Mouse (Mus musculus) heart, postnatal 14 days (tissue): ENCODE results near the gene Wscd1. TPM values are rescaled to one million over a fixed set of nuclear protein-coding genes. Genes with fewer than 3 reads are reported as not detected.

ENCODE experiments used
- DNase-seq, 2 experiments: peaks; one replicate each; pipeline ENCODE4 v3.0.0; 2021 to 2022
- intact Hi-C: fragments of 180-260 bp; cut with DNase I; formaldehyde crosslinking; loops from one replicate; pipeline ENCODE4 v1.15.1; 2025
- total RNA-seq, 2 experiments: library from RNA; stranded (reverse); gene quantifications; 2 replicates each; pipeline ENCODE4 v1.2.3; 2021

The Wscd1 gene
- total RNA-seq, 2 experiments from 2014 or later = 10.4 to 10.9 TPM

DNA sequence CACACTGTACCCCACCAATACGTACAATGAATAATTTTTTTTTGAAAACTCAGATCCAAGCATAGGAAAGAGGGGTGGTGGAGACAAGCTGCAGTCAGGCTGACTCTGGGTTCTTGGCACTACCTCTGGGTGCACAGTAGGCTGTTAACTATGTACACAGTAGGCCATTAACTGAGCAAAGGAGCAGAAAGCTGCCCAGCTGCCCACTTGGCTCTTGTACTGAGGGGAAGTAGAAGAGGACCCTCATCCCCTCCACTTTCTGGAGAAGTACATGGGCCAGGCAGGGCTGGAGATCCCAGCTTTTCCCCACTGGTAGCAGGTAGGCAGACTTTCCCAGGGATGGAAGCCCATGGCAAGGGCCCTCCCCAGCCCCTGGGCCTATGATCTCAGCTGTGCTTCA is 16.7 kb downstream of the Wscd1 start:
- no peak for DNase-seq
- intact Hi-C loops = no loop called here

DNA sequence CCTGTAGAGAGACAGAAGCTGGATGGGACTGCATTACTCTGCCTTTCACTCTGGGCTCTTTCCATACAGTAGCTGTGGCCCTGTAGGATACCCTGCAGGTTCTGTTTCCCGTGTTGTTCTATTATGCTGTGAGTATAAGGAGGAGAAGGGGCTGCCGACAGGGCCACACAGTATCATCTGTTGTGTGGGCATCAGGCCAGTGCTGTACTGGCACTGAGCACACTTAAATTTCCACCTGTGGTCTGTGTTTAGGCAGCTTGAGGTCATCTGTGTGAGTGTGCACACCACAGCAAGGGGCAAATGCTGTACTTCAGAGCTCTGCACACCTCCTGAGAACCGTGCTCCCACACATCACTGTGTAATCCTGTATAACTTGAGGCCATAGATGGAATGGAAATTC is 18.0 kb downstream of the Wscd1 start:
- intact Hi-C loops = no loop called here
- no peak for DNase-seq

DNA sequence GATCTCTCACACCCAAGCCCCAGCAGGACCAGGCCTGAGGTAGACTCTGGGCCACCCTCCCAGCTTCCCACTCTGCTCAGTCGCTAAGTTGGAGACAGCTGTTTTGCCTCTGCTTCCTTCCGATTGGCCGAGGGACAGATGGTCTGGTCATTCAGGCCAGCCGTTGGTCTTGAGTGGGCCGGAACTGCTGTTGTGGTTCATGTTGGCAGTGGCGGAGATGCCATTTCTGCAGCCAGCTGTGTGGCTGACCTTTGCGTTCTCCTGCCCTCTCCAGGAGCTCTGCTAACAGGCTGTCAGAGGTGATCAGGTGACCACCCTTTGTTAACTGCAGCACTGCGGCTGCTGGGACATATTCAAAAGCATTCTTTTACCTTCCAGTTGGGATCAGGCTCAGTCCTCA is 20.0 kb downstream of the Wscd1 start:
- no peak for DNase-seq
- intact Hi-C loops = no loop called here

DNA sequence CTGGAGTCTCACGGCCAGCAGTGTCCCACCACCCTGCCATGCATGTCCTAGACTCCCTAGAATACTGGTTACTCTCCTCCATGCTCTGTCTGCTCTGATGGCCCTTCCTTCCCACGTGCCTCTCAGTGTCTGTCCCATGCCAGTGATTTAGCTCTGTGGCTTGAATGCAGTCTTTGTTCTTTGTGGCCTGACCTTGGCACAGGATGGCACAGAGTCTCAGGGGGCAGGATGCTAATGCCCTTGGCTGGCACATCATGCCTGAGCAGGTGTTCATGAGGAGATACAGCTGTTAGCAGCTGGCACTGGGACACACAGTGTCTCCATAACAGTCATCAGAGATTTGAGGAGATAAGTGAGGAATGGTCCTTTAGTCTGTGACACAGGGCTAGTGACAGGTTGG is 20.8 kb downstream of the Wscd1 start:
- intact Hi-C loops = no loop called here
- no peak for DNase-seq

DNA sequence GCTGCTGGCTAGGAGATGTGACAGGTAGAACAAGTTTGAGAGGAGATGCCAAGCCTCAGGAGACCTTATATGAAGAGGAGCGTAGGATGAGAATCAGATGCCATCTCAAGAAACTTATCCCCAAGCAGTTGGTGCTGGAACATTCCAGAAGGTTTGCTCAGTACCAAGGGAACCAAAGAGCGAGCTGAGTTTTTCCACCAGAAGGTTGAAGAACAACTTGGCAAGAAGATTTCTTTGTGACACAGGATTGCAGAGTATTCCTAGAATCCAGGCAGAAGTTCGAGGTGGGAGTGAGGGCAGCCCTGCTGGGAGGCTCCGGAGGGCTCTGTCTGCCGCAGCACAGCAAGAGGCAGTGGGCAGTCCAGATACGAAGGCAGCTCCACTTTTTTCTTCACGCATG is 21.4 kb downstream of the Wscd1 start:
- intact Hi-C loops = no loop called here
- DNase-seq = no peak

DNA sequence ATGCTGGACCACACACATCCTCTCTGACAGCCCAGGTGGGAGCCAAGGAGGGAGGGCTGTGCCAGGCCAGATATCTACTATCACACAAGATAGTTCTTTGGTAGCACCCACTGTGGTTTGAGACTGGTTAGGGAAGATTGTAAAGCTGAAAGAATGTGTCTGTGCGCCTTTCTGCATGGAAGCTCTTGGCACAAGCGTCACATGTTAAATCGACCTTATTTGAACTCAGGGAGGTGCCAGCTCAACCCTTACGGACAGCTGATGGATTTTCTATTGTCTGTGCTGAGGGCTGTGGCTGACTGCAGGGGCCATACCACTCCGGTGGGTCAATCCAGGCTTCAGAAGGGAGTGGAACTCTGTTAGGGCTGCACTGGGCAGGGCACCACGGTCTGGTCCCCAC is 22.3 kb downstream of the Wscd1 start:
- DNase-seq = no peak
- intact Hi-C loops = no loop called here

DNA sequence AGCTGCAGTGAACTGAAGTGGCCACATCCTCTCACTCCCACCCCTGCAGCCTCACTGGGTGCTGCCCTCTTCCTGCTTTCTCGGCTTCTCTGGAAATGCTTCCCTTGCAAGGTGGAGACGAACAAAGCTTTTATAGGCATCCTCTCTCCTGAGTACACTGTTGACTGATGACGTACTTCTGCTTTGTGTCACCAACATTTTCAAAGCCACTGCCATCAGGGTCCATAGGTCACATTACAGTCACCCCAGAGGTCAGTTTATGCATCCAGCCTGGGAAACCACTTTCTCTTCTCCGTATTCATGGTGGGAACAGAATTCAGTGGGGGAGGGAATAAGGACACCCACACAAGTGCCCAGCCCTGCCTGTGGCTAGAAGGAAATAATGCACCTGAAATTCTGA is 23.1 kb downstream of the Wscd1 start:
- intact Hi-C loops = no loop called here
- DNase-seq = no peak

DNA sequence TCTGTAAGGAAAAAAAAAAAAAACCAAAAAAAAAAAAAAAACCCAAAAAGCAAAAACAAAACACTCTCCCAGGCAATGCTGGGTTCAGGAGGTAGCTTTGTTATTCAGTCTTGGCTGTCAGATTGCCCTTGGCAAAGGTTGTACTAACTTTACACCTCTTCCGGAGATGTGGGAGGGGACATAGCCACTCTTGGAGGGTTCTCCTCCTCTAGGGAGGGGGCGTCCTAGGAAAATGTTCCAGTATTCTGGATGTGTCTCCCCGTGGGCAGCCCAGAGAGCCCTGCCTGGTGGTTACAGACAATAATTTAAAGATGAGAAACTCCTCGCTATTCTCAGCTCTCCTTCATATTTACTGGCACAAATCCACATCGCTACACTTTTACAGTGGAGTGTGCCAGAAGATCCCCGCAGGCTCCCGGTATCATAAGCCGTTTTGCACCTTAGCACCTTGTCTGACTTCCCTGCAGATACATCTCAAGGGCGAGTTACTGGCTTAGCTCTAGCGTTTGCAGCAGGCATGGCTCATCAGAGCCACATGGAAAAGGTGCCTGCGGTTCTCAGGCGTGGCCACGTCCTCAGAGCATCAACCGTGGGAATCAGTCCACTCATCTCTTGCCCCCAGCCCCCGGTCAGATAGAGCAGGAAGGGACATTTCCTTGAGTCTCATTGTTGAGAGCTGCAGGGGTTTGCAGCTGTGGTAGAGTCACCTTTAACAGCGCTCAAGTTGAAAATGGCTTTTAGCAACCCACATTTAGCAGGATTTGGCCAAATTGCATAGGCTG is 24.5 kb downstream of the Wscd1 start:
- DNase-seq = peak in 1 of 2 experiments; percentile 25
- intact Hi-C loops = no loop called here

DNA sequence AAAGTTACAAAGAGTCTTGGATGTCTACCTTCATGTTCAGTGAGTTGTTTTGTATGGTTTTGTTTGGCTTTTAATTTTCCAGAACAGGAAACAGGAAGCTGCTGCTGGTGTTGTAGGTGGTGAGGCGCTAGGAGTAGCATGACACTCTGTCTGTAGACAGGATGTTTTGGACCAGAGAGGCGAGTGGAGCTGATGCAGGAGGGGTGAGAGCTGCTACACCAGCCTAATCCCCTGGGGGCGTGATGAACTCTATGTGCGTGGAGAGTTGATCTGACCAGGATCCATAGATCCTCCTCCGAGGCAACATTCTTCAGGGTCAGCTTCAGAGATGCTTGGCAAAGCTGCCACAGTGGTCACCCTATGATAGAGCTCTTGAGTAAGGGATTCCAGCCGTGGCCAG is 25.3 kb downstream of the Wscd1 start:
- DNase-seq = peak; percentile 30 to 40

DNA sequence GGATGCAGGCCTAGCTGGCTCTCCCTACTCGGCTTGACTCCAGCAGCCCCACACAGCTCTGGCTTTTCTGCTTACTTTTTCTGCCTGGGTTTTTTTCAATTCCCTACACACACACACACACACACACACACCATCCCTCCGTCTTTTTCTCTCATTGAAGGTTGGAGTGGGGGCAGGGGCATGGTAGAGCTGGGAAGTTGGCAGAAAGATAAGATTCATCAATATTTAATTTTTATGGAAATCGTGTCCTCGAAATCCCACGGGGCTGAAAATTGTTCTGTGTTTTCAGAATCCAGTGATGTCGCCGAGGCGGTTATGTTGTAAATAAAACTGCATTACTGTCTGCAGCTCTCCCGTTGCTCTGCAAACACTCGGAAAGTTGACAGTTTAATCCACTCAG is 29.9 kb downstream of the Wscd1 start:
- intact Hi-C loops = no loop called here
- DNase-seq = no peak

More for the DNA sequence above, 25.3 kb downstream of the Wscd1 start:
- intact Hi-C loops = no loop called here

DNA sequence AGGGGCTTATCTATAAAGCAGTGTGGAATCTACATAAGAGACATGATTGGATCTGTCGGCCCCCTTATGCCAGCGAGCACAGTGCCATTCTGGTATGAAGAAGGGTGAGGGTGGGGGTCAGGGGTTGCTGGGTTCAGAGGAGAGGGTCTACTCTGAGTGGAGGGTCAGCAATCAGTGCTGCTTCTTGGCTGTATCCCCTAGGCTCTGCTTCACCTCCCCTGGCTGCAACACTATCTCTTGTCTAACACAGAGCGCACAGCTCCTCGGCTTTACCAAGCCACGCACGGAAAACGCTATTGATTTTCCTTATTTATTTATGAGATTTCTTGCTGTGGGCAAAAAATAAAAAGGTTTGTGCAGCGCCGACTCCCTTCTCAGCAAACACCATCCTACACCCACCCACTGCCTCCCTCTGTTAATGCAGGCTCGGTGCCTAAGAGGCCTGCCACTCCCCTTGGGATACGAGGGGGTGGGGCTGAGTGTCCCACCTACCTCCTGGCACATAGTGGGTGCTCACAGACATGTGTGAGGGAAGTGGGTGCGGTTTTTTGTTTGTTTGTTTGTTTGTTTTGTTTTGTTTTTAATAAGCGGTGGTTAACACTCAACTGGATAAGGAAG is 32.1 kb downstream of the Wscd1 start:
- intact Hi-C loops = no loop called here
- DNase-seq = no peak

DNA sequence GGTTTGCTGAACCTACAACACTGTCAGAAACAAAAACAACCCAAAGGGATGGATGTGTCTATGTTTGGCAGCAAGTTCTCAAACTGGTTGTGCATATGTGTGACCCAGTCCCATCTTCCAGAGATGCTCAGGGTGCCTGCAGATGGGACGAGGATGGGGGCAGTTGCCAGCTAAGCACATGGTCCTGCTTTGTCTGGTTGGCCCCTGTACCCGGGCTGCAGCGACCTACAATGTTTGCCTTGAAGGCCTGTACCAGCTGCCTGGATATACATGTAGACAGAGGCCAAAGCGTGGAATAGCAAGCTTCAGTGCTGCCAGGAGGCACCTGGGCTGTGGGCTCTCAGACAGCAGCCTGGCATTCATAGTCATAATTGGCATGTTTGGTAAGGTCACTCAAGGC is 35.8 kb downstream of the Wscd1 start:
- intact Hi-C loops = no loop called here
- DNase-seq = no peak

DNA sequence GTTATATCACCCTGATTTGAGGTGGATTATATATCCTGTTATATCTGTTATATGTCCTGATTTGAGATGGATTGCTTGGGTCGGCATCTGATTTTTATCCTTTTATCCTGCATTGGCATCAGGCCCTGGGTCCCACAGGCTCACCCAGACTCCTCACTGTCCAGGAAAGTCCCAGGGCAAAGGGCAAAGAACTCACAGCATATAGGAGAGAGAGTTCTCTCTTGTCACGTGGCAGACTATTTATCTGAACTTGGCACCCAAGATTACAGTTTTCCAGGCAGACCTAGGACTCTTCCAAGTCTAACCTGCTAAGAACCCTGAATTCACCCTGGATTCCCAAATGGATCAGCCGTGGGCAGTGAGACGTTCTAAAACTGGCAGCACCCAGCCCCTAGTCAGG is 38.5 kb downstream of the Wscd1 start:
- intact Hi-C loops = no loop called here
- no peak for DNase-seq

DNA sequence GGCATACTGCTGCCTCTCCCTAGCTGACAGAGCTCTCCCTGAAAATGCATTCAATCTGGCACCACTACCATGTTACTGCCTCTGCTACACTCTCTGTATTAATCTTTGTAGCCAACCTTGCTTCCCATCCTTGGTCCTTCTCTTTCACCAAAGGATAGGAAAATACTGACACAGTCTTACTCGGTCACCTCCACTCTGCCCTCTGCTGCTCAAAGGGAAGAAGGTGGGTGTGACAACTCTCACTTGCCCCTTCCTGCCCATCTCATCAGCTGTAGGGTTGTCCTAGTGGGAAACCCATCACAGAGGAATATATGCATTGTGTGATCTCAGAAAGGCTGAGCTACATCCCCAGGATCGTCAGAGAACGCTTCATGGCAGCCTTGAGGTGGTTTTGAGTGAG is 40.5 kb downstream of the Wscd1 start:
- DNase-seq = no peak
- intact Hi-C loops = loop anchor here (5.0 kb wide), 1 partner anchor 118 kb away; no protein-coding TSS in a partner anchor

DNA sequence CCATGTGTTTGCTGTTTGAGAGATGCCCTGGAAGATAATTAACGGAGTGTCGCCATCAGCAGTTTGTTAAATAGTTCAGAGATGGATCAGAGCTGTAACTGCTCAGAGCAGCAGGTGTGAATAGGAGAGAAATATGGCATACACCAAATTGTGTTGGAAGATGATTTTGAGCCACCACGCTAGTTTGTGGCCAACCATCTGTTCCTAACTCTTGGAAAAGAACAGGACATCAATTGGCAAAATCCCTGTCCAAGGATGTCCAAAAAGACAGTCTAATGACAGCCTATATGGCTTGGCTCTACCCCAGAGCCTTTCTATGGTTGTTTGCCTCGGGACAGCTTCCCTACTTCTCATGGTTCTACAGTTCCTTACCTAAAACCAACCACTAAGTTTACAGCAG is 49.5 kb downstream of the Wscd1 start:
- intact Hi-C loops = no loop called here
- no peak for DNase-seq

DNA sequence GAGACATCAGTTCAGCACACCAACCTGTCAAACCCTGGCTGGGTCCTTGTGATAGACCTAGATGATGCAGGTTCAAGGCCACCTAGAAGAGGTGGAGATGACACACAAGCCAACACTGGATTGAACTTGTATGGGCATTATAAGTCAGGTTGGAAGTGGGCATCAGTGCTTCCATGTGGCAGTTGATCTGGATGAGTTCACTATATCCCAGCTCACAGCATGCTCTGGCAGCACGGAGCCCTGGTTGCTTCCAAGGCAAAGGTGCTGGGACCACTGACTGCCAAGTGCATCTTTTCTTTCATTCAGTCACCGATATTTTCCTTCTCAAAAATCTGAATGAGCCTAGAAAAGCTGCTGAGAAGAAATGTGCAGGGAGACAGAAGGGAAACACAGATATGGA is 58.8 kb downstream of the Wscd1 start:
- intact Hi-C loops = no loop called here
- no peak for DNase-seq

DNA sequence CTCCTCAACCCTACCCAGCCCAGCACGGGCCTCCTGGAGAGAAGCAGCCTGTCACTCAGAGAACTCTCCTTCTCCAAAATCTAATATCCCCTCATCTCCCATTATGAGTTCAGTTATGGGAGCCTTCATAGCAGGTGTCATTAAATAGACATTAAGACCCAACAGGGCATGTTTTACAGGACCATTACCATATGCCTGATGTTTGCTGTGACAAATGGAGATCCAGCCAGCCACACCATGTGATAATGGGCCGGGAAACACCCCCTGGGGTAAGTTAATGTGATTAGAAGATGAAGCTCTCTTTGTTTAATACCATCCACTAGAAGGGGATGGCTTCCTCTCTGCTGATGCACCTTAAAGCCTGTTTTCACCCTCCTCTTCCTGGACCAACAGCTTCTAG is 62.1 kb downstream of the Wscd1 start:
- intact Hi-C loops = no loop called here
- no peak for DNase-seq

DNA sequence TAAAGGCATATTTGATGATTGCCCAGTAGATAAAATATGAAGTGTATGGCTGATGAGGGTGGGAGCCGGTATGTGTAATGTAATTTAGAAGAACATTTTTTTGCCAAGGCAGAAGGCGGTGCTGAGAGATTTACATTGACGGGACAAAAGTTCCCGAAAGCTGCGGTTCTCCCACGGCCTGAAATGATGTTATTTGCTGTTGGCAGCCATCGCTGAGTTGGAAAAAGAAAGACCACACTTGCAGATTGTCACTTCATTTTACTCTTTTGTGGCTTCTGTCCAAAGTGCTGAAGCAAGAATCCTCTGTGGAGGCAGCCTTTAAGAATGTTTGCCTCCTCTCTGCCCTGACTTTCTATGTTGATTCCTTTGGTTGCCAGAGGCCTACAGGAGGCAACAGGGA is 63.2 kb downstream of the Wscd1 start:
- DNase-seq = no peak
- intact Hi-C loops = no loop called here

DNA sequence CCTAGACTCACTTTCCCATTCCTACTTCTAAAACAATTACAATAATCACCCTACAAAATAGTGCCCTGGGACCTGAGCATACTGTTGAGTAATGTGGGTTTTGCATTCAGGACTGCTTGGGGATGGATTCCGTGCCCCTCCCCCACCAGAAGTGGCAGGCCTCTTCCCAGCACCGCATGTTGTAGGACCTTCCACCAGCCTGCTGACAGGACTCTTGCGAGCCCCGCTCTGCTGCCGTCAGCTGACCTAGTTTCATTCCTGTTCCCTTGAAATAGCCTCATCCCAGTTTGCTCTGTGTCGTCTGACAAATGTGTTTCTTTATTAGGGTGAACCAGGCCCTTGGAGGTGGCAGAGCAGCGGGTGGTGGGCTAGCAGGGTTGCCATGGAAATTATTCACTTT is 64.8 kb downstream of the Wscd1 start:
- intact Hi-C loops = no loop called here
- no peak for DNase-seq

DNA sequence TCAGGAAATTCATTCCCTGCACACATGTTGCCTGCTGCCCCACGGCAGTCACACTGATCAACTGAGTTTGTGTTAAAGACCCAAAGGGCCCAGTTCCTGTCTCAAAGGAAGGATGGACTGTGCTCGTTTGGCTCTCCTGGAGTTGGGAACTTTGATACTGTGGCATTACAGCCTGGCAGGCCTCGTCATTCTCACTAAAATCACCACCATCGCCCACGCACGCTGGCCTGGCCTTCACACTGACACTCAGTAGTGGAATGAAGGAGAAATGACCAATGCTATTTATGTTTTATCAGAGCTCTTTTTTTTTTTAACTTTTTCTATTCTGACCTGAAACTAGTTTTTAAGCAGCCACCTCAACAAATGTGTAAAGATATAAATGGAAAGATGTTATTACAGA is 65.6 kb downstream of the Wscd1 start:
- no peak for DNase-seq
- intact Hi-C loops = no loop called here

DNA sequence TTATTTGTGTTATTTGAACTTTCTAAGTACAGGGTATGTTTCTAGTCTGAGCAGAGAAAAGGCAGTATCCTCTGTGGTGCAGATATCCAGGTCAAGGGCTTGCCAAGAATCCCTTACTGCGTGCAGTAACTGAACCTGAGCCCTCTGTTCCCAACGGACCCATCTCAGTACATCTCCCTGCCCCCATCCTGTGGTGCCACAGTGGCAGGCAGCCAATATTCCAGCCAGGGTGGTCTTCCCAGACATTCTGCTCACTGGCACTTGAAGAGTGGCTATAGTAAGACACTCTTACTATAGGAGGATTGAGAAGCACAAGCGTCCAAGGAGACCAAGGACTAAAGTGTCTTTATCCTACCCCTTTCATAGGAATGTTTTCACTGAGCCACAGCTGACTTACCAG is 67.2 kb downstream of the Wscd1 start:
- DNase-seq = no peak
- intact Hi-C loops = no loop called here

DNA sequence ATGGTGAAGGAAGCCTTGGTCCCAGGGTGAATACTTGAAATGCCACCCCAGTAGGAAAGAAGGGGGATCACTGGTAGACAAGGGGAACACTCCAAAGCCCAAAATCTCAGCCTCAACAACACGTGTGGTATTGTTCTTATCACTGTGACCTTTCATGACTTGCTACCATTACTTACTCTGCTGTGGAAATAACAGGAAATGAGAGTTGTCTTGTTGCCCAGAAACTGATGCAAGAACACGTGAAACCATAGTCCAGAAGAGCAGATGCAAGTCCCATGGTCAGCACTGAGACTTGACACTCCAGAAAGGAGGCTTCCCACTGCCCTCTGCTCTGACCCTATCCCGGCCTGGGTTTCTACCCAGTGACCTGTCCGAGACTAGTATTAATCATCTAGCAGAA is 67.6 kb downstream of the Wscd1 start:
- DNase-seq = peak in 1 of 2 experiments; percentile 2
- intact Hi-C loops = no loop called here
